Mouse (Mus musculus): Measurements from ENCODE around the gene Babam1. TPM values are rescaled to one million over a fixed set of nuclear protein-coding genes. Genes with fewer than 3 reads are reported as not detected.
A peak's percentile ranks its signal among the peaks of the same experiment; 100 is the strongest.

Babam1 gene
- polyA plus RNA-seq, 1 experiment from 2014 or later: 84.9 TPM

GRCm38 (mm10) chr8:71373000-71373399 is 23.7 kb upstream of the Babam1 start:
- no peak for ATAC-seq (ENCODE audit: insufficient number of reproducible peaks, low FRiP score, low TSS enrichment, low read depth)
- whole genome bisulfite sequencing: 90% methylated on average over 3 of the region's 3 CpGs

DNA sequence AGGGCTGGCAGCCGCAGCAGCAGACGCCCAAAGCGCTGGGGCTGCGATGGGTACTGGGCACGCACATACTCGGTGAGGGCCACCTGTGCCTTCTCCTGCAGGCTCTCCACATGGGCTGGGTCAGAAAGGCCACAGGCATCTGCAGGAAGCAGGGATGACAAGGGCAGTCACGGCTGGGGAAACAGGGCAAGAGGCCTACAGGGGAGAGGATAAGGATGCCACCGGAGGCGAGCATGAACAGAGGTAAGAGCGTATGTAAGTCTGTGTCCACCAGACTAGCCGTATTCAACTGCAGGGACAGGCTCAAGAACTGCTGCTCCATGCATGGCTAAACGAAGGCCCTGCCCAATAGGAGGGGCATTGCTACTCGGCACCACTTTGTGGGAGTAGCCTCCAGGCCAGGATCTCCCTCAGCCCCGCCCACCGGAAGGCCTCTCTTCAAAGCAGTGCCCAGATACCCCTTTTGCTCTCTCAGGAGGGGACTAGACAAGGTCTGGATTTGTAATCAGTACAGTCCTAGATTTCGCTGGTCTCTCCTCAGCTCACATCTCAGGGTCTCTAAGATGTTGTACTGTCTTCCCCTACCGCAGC is 21.9 kb upstream of the Babam1 start:
- ATAC-seq (ENCODE audit: insufficient number of reproducible peaks, low FRiP score, low TSS enrichment, low read depth): no peak
- WGBS: 74% methylated on average over 17 of the region's 17 CpGs

More at GRCm38 (mm10) chr8:71373000-71373399, 23.7 kb upstream of the Babam1 start:
- H3K4me1 ChIP-seq: peaks cover 48% of the 10 kb centered on the region
- no peak overlapping the region for H3K9ac ChIP-seq
- H3K27me3 ChIP-seq: no peaks in the 10 kb centered on the region
- no peak overlapping the region for H3K4me3 ChIP-seq
- no peaks in the 10 kb centered on the region for H3K9me3 ChIP-seq
- peak overlapping the region; percentile 28; the same call in 1 of the 2 replicates for H3K27ac ChIP-seq
- peaks cover 49% of the 10 kb centered on the region for H3K36me3 ChIP-seq
- no peak overlapping the region for H3K4me2 ChIP-seq

GRCm38 (mm10) chr8:71375581-71376422 is 20.9 kb upstream of the Babam1 start:
- Histone ChIP-seq H3K36me3 (peaks cover 40% of the 10 kb centered on the region), H3K4me3 (peak overlapping the region; percentile 32), H3K9me3 (no peaks in the 10 kb centered on the region), H3K27ac (0 out of 2 replicates have a peak overlapping the region, but pooled peaks have one; percentile 22), H3K4me2 (peak overlapping the region; percentile 78), H3K9ac (peak overlapping the region; percentile 28; the same call in 1 of the 2 replicates), H3K4me1 (peaks cover 55% of the 10 kb centered on the region), H3K27me3 (no peaks in the 10 kb centered on the region)
- ATAC-seq (ENCODE audit: insufficient number of reproducible peaks, low FRiP score, low TSS enrichment, low read depth): no peak
- WGBS: 10% methylated on average over 60 of the region's 74 CpGs

More for the DNA sequence above, 21.9 kb upstream of the Babam1 start:
- H3K4me2 ChIP-seq: no peak overlapping the region
- H3K9me3 ChIP-seq: no peaks in the 10 kb centered on the region
- H3K9ac ChIP-seq: no peak overlapping the region
- peaks cover 43% of the 10 kb centered on the region for H3K36me3 ChIP-seq
- peaks cover 50% of the 10 kb centered on the region for H3K4me1 ChIP-seq
- no peak overlapping the region for H3K27ac ChIP-seq
- H3K27me3 ChIP-seq: no peaks in the 10 kb centered on the region
- H3K4me3 ChIP-seq: no peak overlapping the region

- H3K4me2 ChIP-seq: peak overlapping the region; percentile 78
- 0 out of 2 replicates have a peak overlapping the region, but pooled peaks have one; percentile 28 for H3K9ac ChIP-seq
- ATAC-seq (ENCODE audit: insufficient number of reproducible peaks, low FRiP score, low TSS enrichment, low read depth): no peak
- no peak overlapping the region for H3K27ac ChIP-seq
- 36% methylated on average over 8 of the region's 8 CpGs for WGBS
- H3K36me3 ChIP-seq: peaks cover 40% of the 10 kb centered on the region
- no peaks in the 10 kb centered on the region for H3K9me3 ChIP-seq
- H3K4me1 ChIP-seq: peaks cover 57% of the 10 kb centered on the region
- H3K4me3 ChIP-seq: peak overlapping the region; percentile 32
- no peaks in the 10 kb centered on the region for H3K27me3 ChIP-seq
These were observed 20.1 kb upstream of the Babam1 start for GRCm38 (mm10) chr8:71376423-71377030.

GRCm38 (mm10) chr8:71379008-71379407 is 17.7 kb upstream of the Babam1 start:
- Histone ChIP-seq H3K27me3 (no peaks in the 10 kb centered on the region), H3K9ac (no peak overlapping the region), H3K4me2 (peak overlapping the region; percentile 98; the same call in 1 of the 2 replicates), H3K4me3 (no peak overlapping the region), H3K9me3 (no peaks in the 10 kb centered on the region), H3K36me3 (peaks cover 30% of the 10 kb centered on the region), H3K27ac (no peak overlapping the region), H3K4me1 (peaks cover 65% of the 10 kb centered on the region)
- 68% methylated on average over 4 of the region's 4 CpGs for WGBS
- ATAC-seq (ENCODE audit: insufficient number of reproducible peaks, low FRiP score, low TSS enrichment, low read depth): no peak

GRCm38 (mm10) chr8:71379512-71380075 is 17.1 kb upstream of the Babam1 start:
- H3K9me3 ChIP-seq: no peaks in the 10 kb centered on the region
- H3K4me3 ChIP-seq: peak overlapping the region; percentile 69
- ATAC-seq (ENCODE audit: insufficient number of reproducible peaks, low FRiP score, low TSS enrichment, low read depth): no peak
- H3K4me2 ChIP-seq: peak overlapping the region; percentile 98
- H3K4me1 ChIP-seq: peaks cover 65% of the 10 kb centered on the region
- peak overlapping the region; percentile 80; the same call in 1 of the 2 replicates for H3K9ac ChIP-seq
- H3K27ac ChIP-seq: no peak overlapping the region
- 41% methylated on average over 3 of the region's 3 CpGs for WGBS
- H3K36me3 ChIP-seq: peaks cover 24% of the 10 kb centered on the region
- no peaks in the 10 kb centered on the region for H3K27me3 ChIP-seq

DNA sequence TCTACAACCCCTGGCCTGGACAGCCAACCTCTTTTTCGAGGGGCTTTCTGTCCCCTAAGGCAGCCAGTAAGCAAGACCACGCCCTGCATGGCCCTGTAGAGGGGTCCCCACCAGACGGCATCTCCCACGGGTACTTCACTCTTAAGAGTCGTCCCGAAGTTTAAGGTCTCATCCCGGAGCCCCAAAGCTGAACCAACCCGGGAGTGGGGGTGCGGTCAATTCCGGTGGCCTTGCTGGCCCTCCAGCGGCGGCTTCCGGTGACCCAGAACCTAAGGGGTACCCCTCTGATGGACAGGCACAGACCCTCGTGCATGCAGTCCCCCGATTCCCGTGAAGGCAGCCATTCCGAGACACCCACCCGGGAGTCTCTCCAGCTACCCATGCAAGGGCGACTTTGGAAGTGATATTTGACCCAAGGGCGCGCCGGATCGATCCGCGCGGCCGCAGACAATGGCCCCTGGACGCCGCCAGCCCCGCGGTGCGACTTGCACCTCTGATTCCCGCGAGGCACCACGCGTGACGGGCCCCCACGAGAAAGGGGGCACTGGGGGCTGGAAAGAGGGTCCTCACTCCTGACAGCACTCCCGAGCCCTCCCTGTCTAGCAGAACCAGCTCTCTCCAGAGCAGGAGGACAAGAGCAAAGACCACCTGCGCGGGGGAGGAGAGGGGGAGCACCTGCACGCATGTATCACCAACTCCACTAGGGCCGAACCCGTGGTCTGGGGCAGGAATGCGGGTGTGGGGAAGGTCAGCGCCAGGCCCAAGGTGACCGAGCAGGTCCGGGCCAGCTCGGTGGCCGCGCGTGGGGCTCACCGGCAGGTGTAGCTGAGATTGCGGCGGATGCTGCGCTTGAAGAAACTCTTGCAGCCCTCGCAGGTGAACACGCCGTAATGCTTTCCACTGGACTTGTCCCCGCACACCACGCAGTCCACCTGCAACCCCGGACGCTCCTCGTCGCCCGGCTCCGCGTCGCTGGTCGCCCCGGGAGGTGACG is 16.2 kb upstream of the Babam1 start:
- H3K9ac ChIP-seq: peak overlapping the region; percentile 80
- peaks cover 15% of the 10 kb centered on the region for H3K36me3 ChIP-seq
- peaks cover 56% of the 10 kb centered on the region for H3K4me1 ChIP-seq
- no peak overlapping the region; the same call in 1 of the 2 replicates for H3K27ac ChIP-seq
- peak overlapping the region; percentile 98 for H3K4me2 ChIP-seq
- no peaks in the 10 kb centered on the region for H3K9me3 ChIP-seq
- H3K27me3 ChIP-seq: no peaks in the 10 kb centered on the region
- no peak for ATAC-seq (ENCODE audit: insufficient number of reproducible peaks, low FRiP score, low TSS enrichment, low read depth)
- peak overlapping the region; percentile 69 for H3K4me3 ChIP-seq
- 2% methylated on average over 72 of the region's 72 CpGs for WGBS

- WGBS: under 1% methylated on average over 85 of the region's 89 CpGs
- peaks cover 46% of the 10 kb centered on the region for H3K4me1 ChIP-seq
- H3K36me3 ChIP-seq: peaks cover 15% of the 10 kb centered on the region
- H3K4me2 ChIP-seq: peak within 1 kb of the TSS; percentile 98
- H3K27me3 ChIP-seq: no peaks in the 10 kb centered on the region
- peak within 1 kb of the TSS; percentile 69 for H3K4me3 ChIP-seq
- 0 out of 2 replicates have a peak, but pooled peaks have one; percentile 8 for ATAC-seq (ENCODE audit: insufficient number of reproducible peaks, low FRiP score, low TSS enrichment, low read depth)
- peak within 1 kb of the TSS; percentile 90 for H3K27ac ChIP-seq
- H3K9me3 ChIP-seq: no peaks in the 10 kb centered on the region
- peak within 1 kb of the TSS; percentile 80 for H3K9ac ChIP-seq
These were observed 15.2 kb upstream of the Babam1 start, which contains the start of gene Nr2f6 for GRCm38 (mm10) chr8:71381421-71381970. Gene Nr2f6, minus strand, starts transcription at chr8:71381960.

GRCm38 (mm10) chr8:71381971-71382961 is 14.4 kb upstream of the Babam1 start:
- peak overlapping the region; percentile 90 for H3K27ac ChIP-seq
- WGBS: 2% methylated on average over 63 of the region's 80 CpGs
- H3K36me3 ChIP-seq: peaks cover 11% of the 10 kb centered on the region
- H3K9me3 ChIP-seq: no peaks in the 10 kb centered on the region
- H3K4me3 ChIP-seq: peak overlapping the region; percentile 69
- ATAC-seq (ENCODE audit: insufficient number of reproducible peaks, low FRiP score, low TSS enrichment, low read depth): peak; percentile 90
- H3K4me1 ChIP-seq: peaks cover 39% of the 10 kb centered on the region
- no peaks in the 10 kb centered on the region for H3K27me3 ChIP-seq
- peak overlapping the region; percentile 80 for H3K9ac ChIP-seq
- H3K4me2 ChIP-seq: peak overlapping the region; percentile 98
